Mouse (Mus musculus) mouse embryonic stem cell (cell line): ENCODE results near the gene Dsp.

Source experiments
- in situ Hi-C, 2 experiments: fragments of 300-500 bp; cut with MboI; formaldehyde crosslinking; loops; 1 replicate in 1 of 2; 3 replicates in 1 of 2; pipeline ENCODE4 v1.14.3; 2019 to 2020; ENCODE audit warnings: low sequenced_read_pairs in 2 of 2, low pct_unique_long_range_greater_than_20kb in 1 of 2, mixed read lengths in 1 of 2; ENCODE audit not compliant: unreplicated experiment in 1 of 2

Dsp gene

GRCm38 (mm10) chr13:38151069-38151588 lies at the start of gene Dsp:
TSS of gene Dsp (plus strand) at chr13:38151294.
- in situ Hi-C loops = no loop called here

- in situ Hi-C loops = no loop called here
Measured at GRCm38 (mm10) chr13:38103406-38103805, 47.7 kb upstream of the Dsp start.

GRCm38 (mm10) chr13:38104501-38104900 lies 46.6 kb upstream of the Dsp start:
- in situ Hi-C loops = no loop called here

GRCm38 (mm10) chr13:38109081-38109480 lies 42.0 kb upstream of the Dsp start:
- in situ Hi-C loops = no loop called here

GRCm38 (mm10) chr13:38122321-38122720 lies 28.8 kb upstream of the Dsp start:
- in situ Hi-C loops = no loop called here

GRCm38 (mm10) chr13:38123666-38124065 lies 27.4 kb upstream of the Dsp start:
- in situ Hi-C loops = no loop called here

GRCm38 (mm10) chr13:38127683-38128082 lies 23.4 kb upstream of the Dsp start:
- in situ Hi-C loops = no loop called here

- in situ Hi-C loops = no loop called here
Measured at GRCm38 (mm10) chr13:38128246-38128645, 22.8 kb upstream of the Dsp start.

- in situ Hi-C loops = no loop called here
Measured at GRCm38 (mm10) chr13:38129492-38129891, 21.6 kb upstream of the Dsp start.

GRCm38 (mm10) chr13:38130116-38130515 lies 21.0 kb upstream of the Dsp start:
- in situ Hi-C loops = no loop called here

GRCm38 (mm10) chr13:38133016-38133528 lies 18.0 kb upstream of the Dsp start:
- in situ Hi-C loops = no loop called here

GRCm38 (mm10) chr13:38140521-38140920 lies 10.6 kb upstream of the Dsp start:
- in situ Hi-C loops = no loop called here

GRCm38 (mm10) chr13:38144962-38145713 lies 6.0 kb upstream of the Dsp start:
- in situ Hi-C loops = no loop called here

GRCm38 (mm10) chr13:38148348-38148747 lies 2.7 kb upstream of the Dsp start:
- in situ Hi-C loops = no loop called here

GRCm38 (mm10) chr13:38151671-38152428 lies 756 bp downstream of the Dsp start:
- in situ Hi-C loops = no loop called here

- in situ Hi-C loops = no loop called here
Measured at GRCm38 (mm10) chr13:38152429-38153035, 1.4 kb downstream of the Dsp start.

GRCm38 (mm10) chr13:38155523-38155922 lies 4.4 kb downstream of the Dsp start:
- in situ Hi-C loops = no loop called here

- in situ Hi-C loops = no loop called here
Measured at GRCm38 (mm10) chr13:38157635-38158034, 6.5 kb downstream of the Dsp start.

GRCm38 (mm10) chr13:38162002-38162401 lies 10.9 kb downstream of the Dsp start:
- in situ Hi-C loops = no loop called here
